Mouse (Mus musculus) intestine, embryonic 14.5 days (tissue): ENCODE measurements around the gene Oaz1. TPM values are rescaled to one million over a fixed set of nuclear protein-coding genes. Genes with fewer than 3 reads are reported as not detected.

Experiments
- ATAC-seq: fragments of 200-750 bp; cut with Nextera tagmentation; replicated peaks from 2 replicates; pipeline ENCODE4 v1.8.0; 2017; ENCODE audit warnings: low read depth, moderate number of reproducible peaks, moderate TSS enrichment, moderate library complexity; ENCODE audit not compliant: low FRiP score, low TSS enrichment
- DNase-seq: peaks from one replicate; pipeline ENCODE4 v3.0.0-alpha.2; 2018; ENCODE audit warnings: low spot score
- H3K27ac ChIP-seq: fragments of 300-500 bp; sonication (generic); 2 replicates; pipeline ENCODE4 v1.5.1; 2014; ENCODE audit warnings: low read depth, mild to moderate bottlenecking, control low read depth
- H3K27me3 ChIP-seq: fragments of 300-500 bp; sonication (generic); replicated peaks from 2 replicates; pipeline ENCODE4 v1.6.1; 2014; ENCODE audit warnings: low read length, control low read depth; ENCODE audit not compliant: control insufficient read depth, insufficient read depth
- H3K36me3 ChIP-seq: fragments of 300-500 bp; sonication (generic); 2 replicates; pipeline ENCODE4 v1.6.1; 2014; ENCODE audit warnings: low read length, control low read depth; ENCODE audit not compliant: control insufficient read depth, insufficient read depth
- H3K4me1 ChIP-seq: fragments of 300-500 bp; sonication (generic); replicated peaks from 2 replicates; pipeline ENCODE4 v1.6.1; 2014; ENCODE audit warnings: low read length, control low read depth, mixed read lengths; ENCODE audit not compliant: control insufficient read depth, insufficient read depth
- H3K4me2 ChIP-seq: fragments of 300-500 bp; sonication (generic); 2 replicates; pipeline ENCODE4 v1.6.1; 2014; ENCODE audit warnings: low read length
- H3K4me3 ChIP-seq: fragments of 300-500 bp; sonication (generic); 2 replicates; pipeline ENCODE4 v1.5.1; 2014; ENCODE audit warnings: low read depth, low read length, control low read depth, mixed read lengths
- H3K9ac ChIP-seq: fragments of 300-500 bp; sonication (generic); 2 replicates; pipeline ENCODE4 v1.6.1; 2014; ENCODE audit warnings: mild to moderate bottlenecking, low read length
- H3K9me3 ChIP-seq: fragments of 300-500 bp; sonication (generic); 2 replicates; pipeline ENCODE4 v1.6.1; 2016; ENCODE audit warnings: low read length, control low read depth; ENCODE audit not compliant: control insufficient read depth
- WGBS: fragments of 180-500 bp; shearing (Covaris S2); extraction: QIAGEN DNeasy Blood & Tissue Kit; methylation state at CpG from one replicate; pipeline ENCODE4 v1.1.7; 2014; 5-methylcytosine and 5-hydroxymethylcytosine counted together
- polyA plus RNA-seq: library from polyadenylated mRNA; unstranded; fragments of >200 nt; fragmentation: Nextera tagmentation; extraction: Ambion mirVana; gene quantifications from 2 replicates; pipeline ENCODE4 v1.2.1, GENCODE M21; 2014

The Oaz1 gene
- polyA plus RNA-seq, 1 experiment from 2014 or later: 1,692 TPM

- no peak for ATAC-seq
- Histone ChIP-seq H3K9ac (peak within 1 kb of the TSS; percentile 22; the same call in 1 of the 2 replicates), H3K4me2 (peak within 1 kb of the TSS; percentile 69), H3K9me3 (no peaks in the 10 kb centered on the region), H3K4me1 (0 out of 2 replicates have a peak, but pooled peaks cover 4% of the 10 kb centered on the region), H3K27ac (no peak within 1 kb of the TSS), H3K4me3 (peak within 1 kb of the TSS; percentile 35), H3K36me3 (no peaks in the 10 kb centered on the region), H3K27me3 (peaks cover 44% of the 10 kb centered on the region)
- no peak for DNase-seq
- WGBS: 6% methylated on average over 38 of the region's 51 CpGs
Observed at GRCm38 (mm10) chr10:80843931-80844547, 17.6 kb downstream of the Oaz1 start, which contains the start of gene Lingo3. Gene Lingo3, minus strand, starts transcription at chr10:80844039.

GRCm38 (mm10) chr10:80845055-80845693 is 18.7 kb downstream of the Oaz1 start:
- 58% methylated on average over 8 of the region's 8 CpGs for WGBS
- no peak overlapping the region for H3K9ac ChIP-seq
- H3K4me1 ChIP-seq: 0 out of 2 replicates have a peak, but pooled peaks cover 4% of the 10 kb centered on the region
- no peak for DNase-seq
- no peak overlapping the region for H3K27ac ChIP-seq
- no peak for ATAC-seq
- H3K27me3 ChIP-seq: peaks cover 44% of the 10 kb centered on the region
- no peak overlapping the region for H3K4me3 ChIP-seq
- H3K4me2 ChIP-seq: no peak overlapping the region
- no peaks in the 10 kb centered on the region for H3K9me3 ChIP-seq
- no peaks in the 10 kb centered on the region for H3K36me3 ChIP-seq

- Histone ChIP-seq H3K4me1 (0 out of 2 replicates have a peak, but pooled peaks cover 4% of the 10 kb centered on the region), H3K9ac (no peak overlapping the region), H3K36me3 (no peaks in the 10 kb centered on the region), H3K9me3 (no peaks in the 10 kb centered on the region), H3K4me3 (no peak overlapping the region), H3K27ac (no peak overlapping the region), H3K4me2 (no peak overlapping the region), H3K27me3 (peaks cover 44% of the 10 kb centered on the region)
- DNase-seq (no peak), ATAC-seq (no peak)
- 69% methylated on average over 12 of the region's 12 CpGs for whole genome bisulfite sequencing
Observed at GRCm38 (mm10) chr10:80845732-80846131, 19.3 kb downstream of the Oaz1 start.

GRCm38 (mm10) chr10:80848571-80848970 is 22.1 kb downstream of the Oaz1 start:
- H3K9ac ChIP-seq: no peak overlapping the region

DNA sequence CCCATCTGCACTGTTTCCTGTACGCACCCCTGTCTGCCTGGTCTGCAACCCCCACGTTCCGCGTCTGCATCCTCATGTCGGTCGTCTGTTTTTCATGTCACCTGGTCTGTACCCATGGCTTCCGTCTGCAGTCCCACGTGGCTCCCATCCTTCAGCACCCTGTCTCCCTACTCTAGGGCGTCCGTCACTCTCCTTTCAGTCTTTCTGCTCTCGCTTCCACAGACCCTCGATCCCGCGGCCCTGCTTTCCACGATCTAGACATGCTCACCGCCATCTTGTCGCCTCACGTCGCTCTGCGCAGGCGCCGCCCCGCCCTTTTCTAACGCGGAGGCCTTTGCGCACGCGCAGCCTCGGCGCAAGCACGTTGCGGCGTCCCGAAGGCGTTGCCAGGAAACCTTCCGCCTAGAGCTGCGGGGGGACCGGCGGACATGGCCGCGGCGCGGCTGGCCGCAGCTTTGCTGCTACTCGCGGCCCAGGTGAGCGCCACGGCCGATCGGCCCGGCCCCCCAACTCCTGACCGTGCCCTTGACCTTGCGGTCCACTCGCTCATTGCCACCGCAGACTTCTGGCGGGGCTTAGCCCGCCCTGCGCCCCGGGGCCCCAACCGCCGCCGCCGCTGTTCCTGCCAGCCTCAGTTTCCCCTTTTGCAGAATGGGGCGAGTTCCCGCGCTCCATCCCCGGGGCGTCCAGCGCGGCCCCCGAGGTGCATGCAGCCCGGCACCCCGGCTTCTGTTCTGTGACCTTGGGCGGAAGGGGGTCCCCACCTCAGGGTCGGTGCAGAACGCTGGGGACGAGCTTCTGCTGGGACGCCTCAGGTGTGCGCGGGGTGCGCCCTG is 28.7 kb downstream of the Oaz1 start, which contains the start of the genes Lsm7 and Sppl2b:
Lsm7 (minus strand) TSS at position 297 of the 836 bp plus-strand sequence.
Sppl2b (plus strand) TSS at position 363 of the 836 bp plus-strand sequence.
- peaks cover 23% of the 10 kb centered on the region for H3K36me3 ChIP-seq
- peak; percentile 97 for DNase-seq
- no peaks in the 10 kb centered on the region for H3K9me3 ChIP-seq
- no peaks in the 10 kb centered on the region for H3K27me3 ChIP-seq
- peak within 1 kb of the TSS; percentile 16; the same call in 1 of the 2 replicates for H3K27ac ChIP-seq
- peak within 1 kb of the TSS; percentile 80 for H3K9ac ChIP-seq
- peaks cover 17% of the 10 kb centered on the region for H3K4me1 ChIP-seq
- peak; percentile 76 for ATAC-seq
- H3K4me3 ChIP-seq: peak within 1 kb of the TSS; percentile 99
- under 1% methylated on average over 81 of the region's 81 CpGs for WGBS
- H3K4me2 ChIP-seq: peak within 1 kb of the TSS; percentile 99

More at GRCm38 (mm10) chr10:80848571-80848970, 22.1 kb downstream of the Oaz1 start:
- H3K9me3 ChIP-seq: no peaks in the 10 kb centered on the region
- H3K4me2 ChIP-seq: no peak overlapping the region
- 0 out of 2 replicates have a peak, but pooled peaks cover 4% of the 10 kb centered on the region for H3K4me1 ChIP-seq
- peaks cover 24% of the 10 kb centered on the region for H3K27me3 ChIP-seq
- DNase-seq (no peak), ATAC-seq (peak; percentile 40; the same call in 1 of the 2 replicates)
- peaks cover 22% of the 10 kb centered on the region for H3K36me3 ChIP-seq
- H3K27ac ChIP-seq: no peak overlapping the region
- WGBS: 12% methylated on average over 10 of the region's 10 CpGs
- H3K4me3 ChIP-seq: no peak overlapping the region

DNA sequence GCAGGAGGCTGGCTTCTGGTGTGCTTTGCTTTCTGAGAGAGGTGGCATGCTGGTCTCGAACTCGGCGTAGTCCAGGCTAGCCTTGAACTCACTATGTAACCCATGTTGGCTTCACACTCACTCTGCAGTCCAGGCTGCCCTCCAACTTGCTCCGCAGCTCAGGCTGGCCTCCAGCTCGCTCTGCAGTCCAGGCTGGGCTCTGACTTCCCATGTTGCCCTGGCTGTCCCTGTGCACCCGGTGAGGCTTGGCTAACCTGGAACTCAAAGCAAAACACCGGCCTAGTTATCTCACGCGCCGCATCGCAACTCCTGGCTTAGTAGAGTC is 29.3 kb downstream of the Oaz1 start:
- 25% methylated on average over 11 of the region's 11 CpGs for WGBS
- Histone ChIP-seq H3K9ac (peak overlapping the region; percentile 80), H3K4me2 (peak overlapping the region; percentile 99), H3K4me3 (peak overlapping the region; percentile 99), H3K4me1 (peaks cover 17% of the 10 kb centered on the region), H3K27me3 (no peaks in the 10 kb centered on the region), H3K36me3 (peaks cover 23% of the 10 kb centered on the region), H3K27ac (no peak overlapping the region), H3K9me3 (no peaks in the 10 kb centered on the region)
- no peak for ATAC-seq
- peak; percentile 63 for DNase-seq

- DNase-seq: no peak
- Histone ChIP-seq H3K9me3 (no peaks in the 10 kb centered on the region), H3K27ac (no peak overlapping the region), H3K4me1 (peaks cover 17% of the 10 kb centered on the region), H3K4me3 (peak overlapping the region; percentile 99), H3K9ac (peak overlapping the region; percentile 80; the same call in 1 of the 2 replicates), H3K27me3 (no peaks in the 10 kb centered on the region), H3K4me2 (peak overlapping the region; percentile 99), H3K36me3 (peaks cover 20% of the 10 kb centered on the region)
- ATAC-seq: no peak
- WGBS: 55% methylated on average over 3 of the region's 3 CpGs
Observed at GRCm38 (mm10) chr10:80856267-80856666, 29.8 kb downstream of the Oaz1 start.

- Histone ChIP-seq H3K4me1 (peaks cover 17% of the 10 kb centered on the region), H3K27ac (no peak overlapping the region), H3K27me3 (no peaks in the 10 kb centered on the region), H3K9me3 (no peaks in the 10 kb centered on the region), H3K4me3 (no peak overlapping the region), H3K36me3 (peaks cover 20% of the 10 kb centered on the region), H3K4me2 (no peak overlapping the region; the same call in 1 of the 2 replicates), H3K9ac (no peak overlapping the region)
- ATAC-seq: no peak
- no peak for DNase-seq
- 64% methylated on average over 5 of the region's 5 CpGs for WGBS
Observed at GRCm38 (mm10) chr10:80856908-80857307, 30.5 kb downstream of the Oaz1 start.
